Mouse (Mus musculus): ENCODE data around the gene Slc7a11. TPM values are rescaled to one million over a fixed set of nuclear protein-coding genes. Genes with fewer than 3 reads are reported as not detected.
A peak's percentile ranks its signal among the peaks of the same experiment; 100 is the strongest.

The Slc7a11 gene
- polyA plus RNA-seq, 1 experiment from 2014 or later = 0.26 TPM

- H3K9me3 ChIP-seq (replicated peaks; ENCODE audit: control insufficient read depth, low read length) = no peaks in the 10 kb centered on the region
- H3K36me3 ChIP-seq (ENCODE audit: control insufficient read depth, insufficient read depth, low read length) = no peaks in the 10 kb centered on the region
- H3K9ac ChIP-seq (ENCODE audit: low read length) = no peak overlapping the region
- H3K27ac ChIP-seq (ENCODE audit: low read length) = no peak overlapping the region
- ATAC-seq (ENCODE audit: insufficient read depth, low FRiP score) = peak; percentile 25; the same call in 1 of the 2 replicates
- H3K4me1 ChIP-seq (ENCODE audit: control insufficient read depth, insufficient read depth, low read length) = no peaks in the 10 kb centered on the region
- 80% methylated on average over 1 of the region's 1 CpGs for WGBS
- no peak overlapping the region for H3K4me2 ChIP-seq (ENCODE audit: low read depth, low read length)
- H3K27me3 ChIP-seq (ENCODE audit: control insufficient read depth, insufficient read depth, low read length) = no peaks in the 10 kb centered on the region
- no peak overlapping the region for H3K4me3 ChIP-seq (replicated peaks; ENCODE audit: low read length)
Measured at GRCm38 (mm10) chr3:50344411-50344810, 99.0 kb downstream of the Slc7a11 start.

GRCm38 (mm10) chr3:50324524-50324923, 118.9 kb downstream of the Slc7a11 start:
- Histone ChIP-seq H3K4me1 (ENCODE audit: control insufficient read depth, insufficient read depth, low read length) (no peaks in the 10 kb centered on the region), H3K4me3 (replicated peaks; ENCODE audit: low read length) (no peak overlapping the region), H3K9ac (ENCODE audit: low read length) (no peak overlapping the region), H3K27ac (ENCODE audit: low read length) (no peak overlapping the region), H3K36me3 (ENCODE audit: control insufficient read depth, insufficient read depth, low read length) (no peaks in the 10 kb centered on the region), H3K27me3 (ENCODE audit: control insufficient read depth, insufficient read depth, low read length) (no peaks in the 10 kb centered on the region), H3K9me3 (replicated peaks; ENCODE audit: control insufficient read depth, low read length) (no peaks in the 10 kb centered on the region), H3K4me2 (ENCODE audit: low read depth, low read length) (no peak overlapping the region)
- 61% methylated on average over 8 of the region's 8 CpGs for WGBS
- no peak for ATAC-seq (ENCODE audit: insufficient read depth, low FRiP score)

DNA sequence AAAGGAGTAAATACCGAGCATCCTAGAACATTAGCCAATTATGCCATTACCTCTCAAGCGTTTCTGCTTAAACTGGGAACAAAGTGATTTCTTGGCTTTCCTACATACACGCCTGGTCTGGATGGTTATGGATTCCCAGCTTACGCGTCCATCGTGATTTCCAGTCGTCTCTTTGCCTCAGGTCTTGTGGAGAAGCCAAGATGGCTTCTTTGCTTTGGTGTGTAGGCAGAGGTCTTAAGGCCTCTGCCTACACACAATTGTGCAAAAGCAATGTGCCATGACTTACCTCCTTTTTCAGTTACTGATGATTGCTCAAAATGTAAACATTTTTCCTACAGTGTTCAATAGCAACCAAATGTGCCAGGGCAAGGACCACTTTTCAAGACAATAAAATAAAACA, 119.5 kb downstream of the Slc7a11 start:
- no peak overlapping the region for H3K4me2 ChIP-seq (ENCODE audit: low read depth, low read length)
- H3K36me3 ChIP-seq (ENCODE audit: control insufficient read depth, insufficient read depth, low read length) = no peaks in the 10 kb centered on the region
- no peaks in the 10 kb centered on the region for H3K9me3 ChIP-seq (replicated peaks; ENCODE audit: control insufficient read depth, low read length)
- no peak for ATAC-seq (ENCODE audit: insufficient read depth, low FRiP score)
- WGBS = 83% methylated on average over 7 of the region's 7 CpGs
- H3K4me1 ChIP-seq (ENCODE audit: control insufficient read depth, insufficient read depth, low read length) = no peaks in the 10 kb centered on the region
- H3K27ac ChIP-seq (ENCODE audit: low read length) = no peak overlapping the region
- H3K9ac ChIP-seq (ENCODE audit: low read length) = no peak overlapping the region
- no peaks in the 10 kb centered on the region for H3K27me3 ChIP-seq (ENCODE audit: control insufficient read depth, insufficient read depth, low read length)
- H3K4me3 ChIP-seq (replicated peaks; ENCODE audit: low read length) = no peak overlapping the region

DNA sequence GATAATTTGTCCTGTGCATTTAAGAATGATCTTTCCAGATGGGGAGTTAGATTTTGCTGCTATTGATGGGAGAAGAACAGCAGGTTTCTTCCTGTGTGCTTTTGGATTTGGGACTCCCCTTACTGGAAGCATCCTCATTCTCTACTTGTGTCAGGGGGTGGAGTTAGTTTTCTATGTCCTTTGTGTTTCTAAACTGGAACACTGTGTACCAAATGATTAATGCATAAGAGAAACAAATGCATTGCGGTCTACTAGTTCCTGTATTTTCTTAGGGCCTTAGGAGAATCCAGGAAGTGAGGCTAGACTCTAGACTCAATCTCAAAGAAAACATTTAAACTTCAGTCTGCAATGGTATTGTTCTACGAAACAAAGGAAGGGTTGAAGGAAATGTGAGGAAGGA, 122.6 kb downstream of the Slc7a11 start:
- Histone ChIP-seq H3K4me3 (replicated peaks; ENCODE audit: low read length) (no peak overlapping the region), H3K27ac (ENCODE audit: low read length) (no peak overlapping the region), H3K9ac (ENCODE audit: low read length) (no peak overlapping the region), H3K9me3 (replicated peaks; ENCODE audit: control insufficient read depth, low read length) (no peaks in the 10 kb centered on the region), H3K4me1 (ENCODE audit: control insufficient read depth, insufficient read depth, low read length) (no peaks in the 10 kb centered on the region), H3K4me2 (ENCODE audit: low read depth, low read length) (no peak overlapping the region), H3K36me3 (ENCODE audit: control insufficient read depth, insufficient read depth, low read length) (no peaks in the 10 kb centered on the region), H3K27me3 (ENCODE audit: control insufficient read depth, insufficient read depth, low read length) (no peaks in the 10 kb centered on the region)
- ATAC-seq (ENCODE audit: insufficient read depth, low FRiP score) = no peak
- WGBS = 80% methylated on average over 2 of the region's 2 CpGs

- Histone ChIP-seq H3K4me3 (replicated peaks; ENCODE audit: low read length) (no peak overlapping the region), H3K27me3 (ENCODE audit: control insufficient read depth, insufficient read depth, low read length) (no peaks in the 10 kb centered on the region), H3K4me1 (ENCODE audit: control insufficient read depth, insufficient read depth, low read length) (no peaks in the 10 kb centered on the region), H3K27ac (ENCODE audit: low read length) (no peak overlapping the region), H3K4me2 (ENCODE audit: low read depth, low read length) (no peak overlapping the region), H3K9me3 (replicated peaks; ENCODE audit: control insufficient read depth, low read length) (no peaks in the 10 kb centered on the region), H3K9ac (ENCODE audit: low read length) (no peak overlapping the region), H3K36me3 (ENCODE audit: control insufficient read depth, insufficient read depth, low read length) (no peaks in the 10 kb centered on the region)
- WGBS = 72% methylated on average over 3 of the region's 3 CpGs
- no peak for ATAC-seq (ENCODE audit: insufficient read depth, low FRiP score)
Measured at GRCm38 (mm10) chr3:50318074-50318473, 125.3 kb downstream of the Slc7a11 start.

DNA sequence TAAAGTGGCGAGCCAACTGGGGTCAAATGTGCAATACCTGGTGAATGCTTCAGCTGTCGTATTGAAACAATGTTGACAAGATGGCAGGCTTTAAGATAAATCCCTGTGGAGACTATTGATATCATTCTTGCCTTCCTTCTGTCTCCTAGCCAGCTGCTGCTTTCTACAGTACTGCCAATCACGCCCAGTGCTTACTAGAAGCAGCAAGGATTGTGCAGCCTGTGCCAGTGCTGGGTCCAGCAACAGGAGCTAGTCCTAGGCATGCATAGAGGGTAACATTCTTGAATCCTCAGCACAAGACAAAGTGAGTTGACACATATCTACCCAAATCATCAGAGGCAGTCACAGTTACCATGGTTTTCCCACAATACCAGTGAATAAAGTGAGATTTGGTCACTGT, 129.6 kb downstream of the Slc7a11 start:
- H3K36me3 ChIP-seq (ENCODE audit: control insufficient read depth, insufficient read depth, low read length) = no peaks in the 10 kb centered on the region
- no peak overlapping the region for H3K4me2 ChIP-seq (ENCODE audit: low read depth, low read length)
- no peaks in the 10 kb centered on the region for H3K9me3 ChIP-seq (replicated peaks; ENCODE audit: control insufficient read depth, low read length)
- WGBS = 67% methylated on average over 3 of the region's 3 CpGs
- no peaks in the 10 kb centered on the region for H3K4me1 ChIP-seq (ENCODE audit: control insufficient read depth, insufficient read depth, low read length)
- no peak overlapping the region for H3K4me3 ChIP-seq (replicated peaks; ENCODE audit: low read length)
- no peak overlapping the region for H3K27ac ChIP-seq (ENCODE audit: low read length)
- H3K9ac ChIP-seq (ENCODE audit: low read length) = no peak overlapping the region
- no peaks in the 10 kb centered on the region for H3K27me3 ChIP-seq (ENCODE audit: control insufficient read depth, insufficient read depth, low read length)
- no peak for ATAC-seq (ENCODE audit: insufficient read depth, low FRiP score)

DNA sequence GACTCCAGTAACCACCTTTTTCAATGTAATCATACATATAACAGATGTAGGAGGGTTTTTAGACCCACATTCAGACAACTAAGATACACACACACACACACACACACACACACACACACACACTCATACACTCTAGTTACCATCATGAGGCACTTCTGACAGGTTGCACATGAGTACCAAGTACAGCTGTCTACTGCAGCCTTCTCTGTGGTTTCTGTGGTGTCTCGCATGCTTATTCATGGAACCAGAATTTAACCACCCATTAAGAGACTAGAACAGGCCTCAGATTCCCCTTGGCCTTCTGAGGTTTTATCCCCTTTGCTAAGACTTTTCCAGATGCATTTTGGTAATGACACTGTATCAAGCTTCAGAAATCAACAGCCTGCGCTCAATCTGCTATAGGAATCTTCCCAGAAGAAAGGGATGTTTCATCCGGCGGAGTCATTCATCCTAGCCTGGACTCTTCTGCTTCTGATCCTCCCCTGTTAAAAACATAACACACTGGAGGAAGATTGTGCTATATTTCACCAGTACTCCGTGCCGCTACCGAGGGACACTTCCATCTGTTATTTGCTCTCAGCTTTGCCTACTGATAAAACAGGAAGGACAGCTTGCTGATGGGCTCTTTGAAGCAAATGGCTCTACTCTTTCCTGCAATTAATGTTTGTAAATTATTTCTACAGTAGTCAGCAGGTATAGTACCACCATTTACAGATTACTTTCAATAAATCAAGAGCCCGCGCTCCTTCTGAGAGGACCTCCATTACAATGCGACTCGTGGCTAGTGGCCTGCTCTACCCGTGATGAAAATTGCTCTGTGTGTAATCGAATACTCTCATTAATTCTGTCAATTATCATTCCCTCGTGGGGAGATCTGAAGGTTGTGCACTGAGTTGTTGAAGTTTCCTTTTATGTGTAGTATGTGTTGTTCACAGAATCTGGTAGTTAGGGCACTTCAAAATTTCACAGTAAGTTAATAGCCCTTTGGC, 135.8 kb downstream of the Slc7a11 start:
- Histone ChIP-seq H3K36me3 (ENCODE audit: control insufficient read depth, insufficient read depth, low read length) (no peaks in the 10 kb centered on the region), H3K4me3 (replicated peaks; ENCODE audit: low read length) (no peak overlapping the region), H3K9ac (ENCODE audit: low read length) (no peak overlapping the region), H3K4me1 (ENCODE audit: control insufficient read depth, insufficient read depth, low read length) (no peaks in the 10 kb centered on the region), H3K27ac (ENCODE audit: low read length) (no peak overlapping the region), H3K27me3 (ENCODE audit: control insufficient read depth, insufficient read depth, low read length) (no peaks in the 10 kb centered on the region), H3K9me3 (replicated peaks; ENCODE audit: control insufficient read depth, low read length) (no peaks in the 10 kb centered on the region), H3K4me2 (ENCODE audit: low read depth, low read length) (no peak overlapping the region)
- 65% methylated on average over 14 of the region's 14 CpGs for WGBS
- no peak for ATAC-seq (ENCODE audit: insufficient read depth, low FRiP score)

GRCm38 (mm10) chr3:50306334-50306733, 137.1 kb downstream of the Slc7a11 start:
- no peak for ATAC-seq (ENCODE audit: insufficient read depth, low FRiP score)
- Histone ChIP-seq H3K9me3 (replicated peaks; ENCODE audit: control insufficient read depth, low read length) (no peaks in the 10 kb centered on the region), H3K27me3 (ENCODE audit: control insufficient read depth, insufficient read depth, low read length) (no peaks in the 10 kb centered on the region), H3K27ac (ENCODE audit: low read length) (no peak overlapping the region), H3K4me1 (ENCODE audit: control insufficient read depth, insufficient read depth, low read length) (no peaks in the 10 kb centered on the region), H3K4me2 (ENCODE audit: low read depth, low read length) (no peak overlapping the region), H3K4me3 (replicated peaks; ENCODE audit: low read length) (no peak overlapping the region), H3K36me3 (ENCODE audit: control insufficient read depth, insufficient read depth, low read length) (no peaks in the 10 kb centered on the region), H3K9ac (ENCODE audit: low read length) (no peak overlapping the region)
- WGBS = 81% methylated on average over 8 of the region's 8 CpGs

DNA sequence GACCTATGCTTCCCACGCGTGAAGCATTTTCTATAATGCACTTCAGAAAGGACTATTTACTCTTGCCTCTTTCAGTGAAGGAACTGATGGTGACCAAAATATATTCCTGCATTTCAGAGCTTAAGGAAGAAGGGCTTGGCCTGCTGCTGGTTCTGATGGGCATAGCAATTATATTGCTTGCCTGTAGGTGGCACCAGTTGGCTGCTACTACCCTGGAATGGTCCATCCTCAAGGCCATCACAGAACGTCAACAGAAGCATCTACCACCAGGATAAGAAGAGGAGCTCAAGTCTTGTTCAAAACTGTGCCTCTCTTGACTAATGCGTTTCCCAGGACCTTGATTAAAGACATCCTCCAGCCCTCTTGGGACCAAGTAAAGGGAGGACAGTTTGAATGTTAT, 139.3 kb downstream of the Slc7a11 start:
- Histone ChIP-seq H3K9ac (ENCODE audit: low read length) (no peak overlapping the region), H3K27me3 (ENCODE audit: control insufficient read depth, insufficient read depth, low read length) (no peaks in the 10 kb centered on the region), H3K4me3 (replicated peaks; ENCODE audit: low read length) (no peak overlapping the region), H3K27ac (ENCODE audit: low read length) (no peak overlapping the region), H3K4me2 (ENCODE audit: low read depth, low read length) (no peak overlapping the region), H3K4me1 (ENCODE audit: control insufficient read depth, insufficient read depth, low read length) (no peaks in the 10 kb centered on the region), H3K36me3 (ENCODE audit: control insufficient read depth, insufficient read depth, low read length) (no peaks in the 10 kb centered on the region), H3K9me3 (replicated peaks; ENCODE audit: control insufficient read depth, low read length) (no peaks in the 10 kb centered on the region)
- WGBS = 58% methylated on average over 4 of the region's 4 CpGs
- ATAC-seq (ENCODE audit: insufficient read depth, low FRiP score) = no peak
